Mouse (Mus musculus): ENCODE data around the gene Notum. TPM values are rescaled to one million over a fixed set of nuclear protein-coding genes. Genes with fewer than 3 reads are reported as not detected.

The Notum gene
- polyA plus RNA-seq, 1 experiment, result 0.19 TPM

GRCm38 (mm10) chr11:120625152-120625775, 35.7 kb downstream of the Notum start, which contains the start of gene Sirt7:
TSS of gene Sirt7 (minus strand) at chr11:120625240.
- Histone ChIP-seq H3K27me3 (ENCODE audit: control insufficient read depth, insufficient read depth, insufficient read length) (no peaks in the 10 kb centered on the region), H3K4me3 (peak within 1 kb of the TSS; percentile 41), H3ac (ENCODE audit: control insufficient read depth, insufficient read length) (peak within 1 kb of the TSS; percentile 29), H3K79me2 (ENCODE audit: control insufficient read depth, insufficient read depth) (peaks cover 52% of the 10 kb centered on the region), H3K36me3 (ENCODE audit: control insufficient read depth, insufficient read depth) (peaks cover 21% of the 10 kb centered on the region), H3K4me2 (ENCODE audit: low read depth) (peak within 1 kb of the TSS; percentile 95)
- TF ChIP-seq REST (IDR thresholded peaks at IDR 0.05; ENCODE audit: insufficient read depth, insufficient read length) (no peak), POLR2AphosphoS2 (IDR thresholded peaks at IDR 0.05; ENCODE audit: insufficient read length, low read depth) (peak; percentile 83), MAX (IDR thresholded peaks at IDR 0.05; ENCODE audit: low read depth) (no peak), USF1 (IDR thresholded peaks at IDR 0.05; ENCODE audit: low read depth) (no peak), MYOG (IDR thresholded peaks at IDR 0.05; ENCODE audit: control insufficient read depth in 1 of 3, insufficient read depth in 1 of 3, insufficient read length in 2 of 3, low read depth in 2 of 3) (no peak)

- Histone ChIP-seq H3K79me2 (ENCODE audit: control insufficient read depth, insufficient read depth) (peaks cover 46% of the 10 kb centered on the region), H3K36me3 (ENCODE audit: control insufficient read depth, insufficient read depth) (peaks cover 27% of the 10 kb centered on the region), H3K4me2 (ENCODE audit: low read depth) (peak overlapping the region; percentile 95), H3ac (ENCODE audit: control insufficient read depth, insufficient read length) (peak overlapping the region; percentile 29), H3K27me3 (ENCODE audit: control insufficient read depth, insufficient read depth, insufficient read length) (no peaks in the 10 kb centered on the region), H3K4me3 (peak overlapping the region; percentile 41)
- TF ChIP-seq POLR2A (IDR thresholded peaks at IDR 0.05; ENCODE audit: insufficient read length, low read depth), result peak; percentile 69
- no peak for TF ChIP-seq SRF (IDR thresholded peaks at IDR 0.05; ENCODE audit: control insufficient read depth, insufficient read length, low read depth)
- TF ChIP-seq POLR2AphosphoS2 (IDR thresholded peaks at IDR 0.05; ENCODE audit: insufficient read length, low read depth), result peak; percentile 95
These were observed 36.3 kb downstream of the Notum start for GRCm38 (mm10) chr11:120624680-120625111.

- peak overlapping the region; percentile 41 for H3K4me3 ChIP-seq
These were observed 36.9 kb downstream of the Notum start for GRCm38 (mm10) chr11:120623961-120624679.

GRCm38 (mm10) chr11:120622805-120623204, 38.2 kb downstream of the Notum start:
- peaks cover 29% of the 10 kb centered on the region for H3K36me3 ChIP-seq (ENCODE audit: control insufficient read depth, insufficient read depth)
- H3K4me2 ChIP-seq (ENCODE audit: low read depth), result no peak overlapping the region

More at GRCm38 (mm10) chr11:120623961-120624679, 36.9 kb downstream of the Notum start:
- Histone ChIP-seq H3K36me3 (ENCODE audit: control insufficient read depth, insufficient read depth) (peaks cover 28% of the 10 kb centered on the region), H3K4me2 (ENCODE audit: low read depth) (peak overlapping the region; percentile 71), H3ac (ENCODE audit: control insufficient read depth, insufficient read length) (peak overlapping the region; percentile 29), H3K27me3 (ENCODE audit: control insufficient read depth, insufficient read depth, insufficient read length) (no peaks in the 10 kb centered on the region), H3K79me2 (ENCODE audit: control insufficient read depth, insufficient read depth) (peaks cover 41% of the 10 kb centered on the region)
- no peak for TF ChIP-seq POLR2A (IDR thresholded peaks at IDR 0.05; ENCODE audit: insufficient read length, low read depth)
- TF ChIP-seq REST (IDR thresholded peaks at IDR 0.05; ENCODE audit: insufficient read depth, insufficient read length), result peak; percentile 41

GRCm38 (mm10) chr11:120620195-120620594, 40.8 kb downstream of the Notum start:
- Histone ChIP-seq H3K36me3 (ENCODE audit: control insufficient read depth, insufficient read depth) (peaks cover 19% of the 10 kb centered on the region), H3K27me3 (ENCODE audit: control insufficient read depth, insufficient read depth, insufficient read length) (no peaks in the 10 kb centered on the region), H3K4me3 (no peak overlapping the region), H3K4me2 (ENCODE audit: low read depth) (no peak overlapping the region), H3ac (ENCODE audit: control insufficient read depth, insufficient read length) (no peak overlapping the region), H3K79me2 (ENCODE audit: control insufficient read depth, insufficient read depth) (peaks cover 26% of the 10 kb centered on the region)
- TF ChIP-seq USF1 (IDR thresholded peaks at IDR 0.05; ENCODE audit: low read depth) (no peak), POLR2A (IDR thresholded peaks at IDR 0.05; ENCODE audit: insufficient read length, low read depth) (no peak), REST (IDR thresholded peaks at IDR 0.05; ENCODE audit: insufficient read depth, insufficient read length) (no peak)

More at GRCm38 (mm10) chr11:120622805-120623204, 38.2 kb downstream of the Notum start:
- Histone ChIP-seq H3K79me2 (ENCODE audit: control insufficient read depth, insufficient read depth) (peaks cover 28% of the 10 kb centered on the region), H3K27me3 (ENCODE audit: control insufficient read depth, insufficient read depth, insufficient read length) (no peaks in the 10 kb centered on the region), H3ac (ENCODE audit: control insufficient read depth, insufficient read length) (no peak overlapping the region), H3K4me3 (no peak overlapping the region)
- TF ChIP-seq MAX (IDR thresholded peaks at IDR 0.05; ENCODE audit: low read depth) (no peak), MYOD1 (IDR thresholded peaks at IDR 0.05; ENCODE audit: control insufficient read depth in 1 of 3, insufficient read length in 2 of 3, low read depth in 2 of 3) (no peak), E2F4 (IDR thresholded peaks at IDR 0.05; ENCODE audit: insufficient read depth) (no peak), POLR2A (IDR thresholded peaks at IDR 0.05; ENCODE audit: insufficient read length, low read depth) (no peak), MYOG (IDR thresholded peaks at IDR 0.05; ENCODE audit: control insufficient read depth in 1 of 3, insufficient read depth in 1 of 3, insufficient read length in 2 of 3, low read depth in 2 of 3) (no peak), USF1 (IDR thresholded peaks at IDR 0.05; ENCODE audit: low read depth) (no peak), TCF3 (IDR thresholded peaks at IDR 0.05; ENCODE audit: insufficient read length, low read depth) (no peak), TCF12 (IDR thresholded peaks at IDR 0.05; ENCODE audit: insufficient read depth, poor library complexity, severe bottlenecking) (no peak), CEBPB (IDR thresholded peaks at IDR 0.05; ENCODE audit: insufficient read depth, poor library complexity, severe bottlenecking) (no peak), SRF (IDR thresholded peaks at IDR 0.05; ENCODE audit: control insufficient read depth, insufficient read length, low read depth) (no peak), REST (IDR thresholded peaks at IDR 0.05; ENCODE audit: insufficient read depth, insufficient read length) (no peak), POLR2AphosphoS2 (IDR thresholded peaks at IDR 0.05; ENCODE audit: insufficient read length, low read depth) (no peak)

Measured in myocyte (in vitro differentiated cells).